Mouse (Mus musculus): ENCODE measurements around the gene Olfr870.
"Not testable (repeated sequence)": the region's sequence is repeated elsewhere in the genome, so short reads cannot be mapped to it uniquely, and the experiment has no call there.

Olfr870 gene

GRCm38 (mm10) chr9:20173957-20174356 lies at the start of gene Olfr870:
Olfr870 (minus strand) TSS chr9:20174057.
- DNase-seq (ENCODE audit: low spot score): no peak

GRCm38 (mm10) chr9:20211907-20212306 lies 38.0 kb upstream of the Olfr870 start, which contains the start of gene Olfr871:
Olfr871 (plus strand) TSS chr9:20212207.
- no peak for DNase-seq (ENCODE audit: low spot score)

- DNase-seq (ENCODE audit: low spot score): no peak
These were observed 37.6 kb upstream of the Olfr870 start for GRCm38 (mm10) chr9:20211477-20211876.

- no peak for DNase-seq (ENCODE audit: low spot score)
These were observed 37.0 kb upstream of the Olfr870 start for GRCm38 (mm10) chr9:20210812-20211211.

- not testable (repeated sequence) for DNase-seq (ENCODE audit: low spot score)
These were observed 29.6 kb upstream of the Olfr870 start for GRCm38 (mm10) chr9:20203413-20203984.

- peak; percentile 0 for DNase-seq (ENCODE audit: low spot score)
These were observed 28.3 kb upstream of the Olfr870 start for GRCm38 (mm10) chr9:20202131-20202530.

- no peak for DNase-seq (ENCODE audit: low spot score)
These were observed 5.6 kb upstream of the Olfr870 start for GRCm38 (mm10) chr9:20179463-20179862.

GRCm38 (mm10) chr9:20149706-20150105 lies 24.2 kb downstream of the Olfr870 start:
- no peak for DNase-seq (ENCODE audit: low spot score)

GRCm38 (mm10) chr9:20128709-20129108 lies 45.1 kb downstream of the Olfr870 start, which contains the start of gene Olfr869:
Olfr869 (plus strand) TSS chr9:20129009.
- DNase-seq (ENCODE audit: low spot score): no peak

Measured in embryo, embryonic 10.5 days (tissue).